Mouse (Mus musculus) C2C12 (cell line): ENCODE results near the gene Akt1s1.
"Not testable (repeated sequence)": the region's sequence is repeated elsewhere in the genome, so short reads cannot be mapped to it uniquely, and the experiment has no call there.

ENCODE experiments used
- CTCF ChIP-seq: IDR thresholded peaks from one replicate; pipeline ENCODE4 v1.5.1; 2011; ENCODE audit not compliant: control insufficient read depth, insufficient read depth, insufficient read length
- MAX ChIP-seq: IDR thresholded peaks from one replicate; pipeline ENCODE4 v1.6.1; 2011; ENCODE audit warnings: mild to moderate bottlenecking, control low read depth
- MYOD1 ChIP-seq: IDR thresholded peaks from one replicate; pipeline ENCODE4 v1.6.1; 2011; ENCODE audit warnings: low read depth; ENCODE audit not compliant: control insufficient read depth, insufficient read length
- USF1 ChIP-seq: IDR thresholded peaks from one replicate; pipeline ENCODE4 v1.6.1; 2011; ENCODE audit warnings: low read depth, mild to moderate bottlenecking, control low read depth, moderate library complexity

DNA sequence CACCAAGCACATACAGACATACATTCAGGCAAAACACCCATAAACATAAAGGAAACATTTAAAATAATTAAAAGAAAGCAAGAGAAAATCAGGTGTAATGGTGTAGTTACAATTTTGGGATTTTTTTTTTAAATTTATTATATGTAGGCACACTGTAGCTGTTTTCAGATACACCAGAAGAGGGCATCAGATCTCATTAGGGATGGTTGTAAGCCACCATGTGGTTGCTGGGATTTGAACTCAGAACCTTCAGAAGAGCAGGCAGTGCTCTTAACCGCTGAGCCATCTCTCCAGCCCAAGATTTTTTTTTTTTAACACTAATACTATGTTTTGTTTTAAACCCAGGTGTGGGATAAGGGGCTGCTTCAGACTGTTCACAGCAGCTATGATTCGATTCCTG lies 23.0 kb downstream of the Akt1s1 start:
- not testable (repeated sequence) for TF ChIP-seq CTCF, MYOD1, USF1, MAX
